Mouse (Mus musculus) gastrocnemius, postnatal 25 days (tissue): ENCODE results near the gene Dner. TPM values are rescaled to one million over a fixed set of nuclear protein-coding genes. Genes with fewer than 3 reads are reported as not detected.

Source experiments
- DNase-seq: peaks from one replicate; pipeline ENCODE4 v3.0.0; 2022
- total RNA-seq, 2 experiments: library from RNA; stranded (reverse); gene quantifications; 1 replicate in 1 of 2; 2 replicates in 1 of 2; pipeline ENCODE4 v1.2.3; 2021

The Dner gene
- total RNA-seq, 2 experiments from 2014 or later, result 0.23 TPM; not detected in 1

- no peak for DNase-seq
These were observed 67.8 kb downstream of the Dner start for GRCm38 (mm10) chr1:84628244-84628643.

GRCm38 (mm10) chr1:84622978-84623554, 73.0 kb downstream of the Dner start:
- peak; percentile 8 for DNase-seq

GRCm38 (mm10) chr1:84621308-84621707, 74.7 kb downstream of the Dner start:
- no peak for DNase-seq

- no peak for DNase-seq
These were observed 76.8 kb downstream of the Dner start for GRCm38 (mm10) chr1:84619131-84619760.

- no peak for DNase-seq
These were observed 77.9 kb downstream of the Dner start for GRCm38 (mm10) chr1:84618094-84618493.

- DNase-seq, result no peak
These were observed 79.9 kb downstream of the Dner start for GRCm38 (mm10) chr1:84616133-84616532.

GRCm38 (mm10) chr1:84614596-84614995, 81.4 kb downstream of the Dner start:
- no peak for DNase-seq

GRCm38 (mm10) chr1:84613119-84613518, 82.9 kb downstream of the Dner start:
- DNase-seq, result no peak

- no peak for DNase-seq
These were observed 84.7 kb downstream of the Dner start for GRCm38 (mm10) chr1:84611331-84611730.

GRCm38 (mm10) chr1:84599025-84599424, 97.0 kb downstream of the Dner start:
- DNase-seq, result no peak

GRCm38 (mm10) chr1:84596023-84596422, 100.0 kb downstream of the Dner start:
- DNase-seq, result no peak

- no peak for DNase-seq
These were observed 103.6 kb downstream of the Dner start for GRCm38 (mm10) chr1:84592394-84592793.

- DNase-seq, result no peak
These were observed 105.5 kb downstream of the Dner start for GRCm38 (mm10) chr1:84590534-84590933.

GRCm38 (mm10) chr1:84585434-84585833, 110.6 kb downstream of the Dner start:
- DNase-seq, result no peak

- DNase-seq, result peak; percentile 14
These were observed 114.2 kb downstream of the Dner start for GRCm38 (mm10) chr1:84581812-84582211.

- DNase-seq, result peak; percentile 14
These were observed 134.2 kb downstream of the Dner start for GRCm38 (mm10) chr1:84561841-84562240.

- no peak for DNase-seq
These were observed 134.6 kb downstream of the Dner start for GRCm38 (mm10) chr1:84561387-84561786.

GRCm38 (mm10) chr1:84556546-84557511, 139.2 kb downstream of the Dner start:
- no peak for DNase-seq

- no peak for DNase-seq
These were observed 144.0 kb downstream of the Dner start for GRCm38 (mm10) chr1:84552005-84552404.

- no peak for DNase-seq
These were observed 146.0 kb downstream of the Dner start for GRCm38 (mm10) chr1:84550065-84550368.

- no peak for DNase-seq
These were observed 146.5 kb downstream of the Dner start for GRCm38 (mm10) chr1:84549367-84550064.

- DNase-seq, result no peak
These were observed 160.0 kb downstream of the Dner start for GRCm38 (mm10) chr1:84536069-84536468.

- no peak for DNase-seq
These were observed 170.5 kb downstream of the Dner start for GRCm38 (mm10) chr1:84525514-84525913.
